Mouse (Mus musculus) large intestine, adult 2 months (tissue): ENCODE results near the gene Dph2. TPM values are rescaled to one million over a fixed set of nuclear protein-coding genes. Genes with fewer than 3 reads are reported as not detected.
A peak's percentile ranks its signal among the peaks of the same experiment; 100 is the strongest.

Source experiments
- DNase-seq: peaks from one replicate; pipeline ENCODE4 v3.0.0-alpha.2; 2012; ENCODE audit warnings: low read depth, low spot score
- WGBS: fragments of 180-500 bp; shearing (Covaris S2); methylation state at CpG from one replicate; pipeline ENCODE4 v1.1.7; 2018; 5-methylcytosine and 5-hydroxymethylcytosine counted together
- polyA plus RNA-seq: library from polyadenylated mRNA; depleted of rRNA; stranded (reverse); fragments of >200 nt; gene quantifications from 2 replicates; pipeline ENCODE4 v1.2.3, GENCODE M21; 2012

The Dph2 gene
- polyA plus RNA-seq, 1 experiment: 13.4 TPM

GRCm38 (mm10) chr4:117913421-117913820 lies 21.6 kb upstream of the Dph2 start:
- WGBS: 20% methylated on average over 3 of the region's 3 CpGs
- no peak for DNase-seq

DNA sequence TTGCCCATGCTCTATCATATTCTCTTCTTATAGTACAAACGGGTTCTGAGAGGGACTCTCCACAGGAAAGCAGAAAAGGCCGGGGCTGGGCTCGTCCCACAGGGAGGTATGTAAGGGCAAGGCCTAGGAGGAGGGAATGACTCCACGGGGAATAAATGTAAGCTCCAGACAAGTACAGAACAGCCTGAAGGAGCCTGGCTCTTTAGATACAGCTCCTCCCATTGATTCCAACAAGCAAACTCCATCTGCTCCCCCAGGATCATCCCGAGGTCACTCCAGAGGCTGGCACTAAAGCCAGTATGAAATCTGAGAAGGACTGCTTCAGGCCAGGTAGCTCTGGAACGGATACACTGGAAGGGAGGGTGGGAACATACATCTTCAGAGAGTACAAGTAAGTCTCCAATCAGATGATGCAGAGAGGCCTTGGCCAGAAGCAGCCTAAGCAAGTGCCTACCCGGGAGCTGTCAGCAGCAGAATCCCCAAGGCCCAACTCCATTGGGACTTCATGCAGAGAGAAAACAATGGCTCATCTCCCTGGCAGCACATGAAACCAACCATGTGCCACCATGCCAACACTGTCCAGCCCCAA lies 20.9 kb upstream of the Dph2 start:
- 70% methylated on average over 7 of the region's 7 CpGs for WGBS

GRCm38 (mm10) chr4:117912131-117912561 lies 20.3 kb upstream of the Dph2 start:
- DNase-seq: no peak
- 97% methylated on average over 13 of the region's 13 CpGs for WGBS

More for the DNA sequence above, 20.9 kb upstream of the Dph2 start:
- DNase-seq: no peak

- DNase-seq: no peak
- 81% methylated on average over 8 of the region's 8 CpGs for WGBS
Measured at GRCm38 (mm10) chr4:117908834-117909453, 17.1 kb upstream of the Dph2 start.

GRCm38 (mm10) chr4:117906196-117906595 lies 14.4 kb upstream of the Dph2 start:
- WGBS: 38% methylated on average over 3 of the region's 3 CpGs
- DNase-seq: no peak

GRCm38 (mm10) chr4:117904761-117905160 lies 12.9 kb upstream of the Dph2 start:
- DNase-seq: no peak
- 88% methylated on average over 8 of the region's 8 CpGs for WGBS

DNA sequence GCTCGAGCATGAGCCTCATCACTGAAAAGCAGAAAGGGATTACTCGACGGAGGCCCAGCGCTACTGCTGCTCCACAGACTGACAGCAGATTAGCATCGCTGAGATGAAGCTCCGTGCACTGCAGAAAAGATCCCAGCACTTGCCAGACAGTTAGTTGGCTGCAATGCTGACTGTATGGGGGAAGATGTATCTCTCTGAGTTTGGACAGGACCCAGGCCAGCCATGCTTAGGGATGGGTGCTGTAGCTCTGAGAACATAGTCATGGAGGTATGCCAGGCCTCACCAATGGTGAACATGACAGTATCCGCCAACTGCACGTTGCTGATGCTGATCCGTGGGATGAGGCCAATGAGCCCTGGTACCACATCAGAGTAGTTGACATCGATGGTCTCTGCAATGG lies 12.3 kb upstream of the Dph2 start:
- no peak for DNase-seq
- 90% methylated on average over 10 of the region's 10 CpGs for WGBS

DNA sequence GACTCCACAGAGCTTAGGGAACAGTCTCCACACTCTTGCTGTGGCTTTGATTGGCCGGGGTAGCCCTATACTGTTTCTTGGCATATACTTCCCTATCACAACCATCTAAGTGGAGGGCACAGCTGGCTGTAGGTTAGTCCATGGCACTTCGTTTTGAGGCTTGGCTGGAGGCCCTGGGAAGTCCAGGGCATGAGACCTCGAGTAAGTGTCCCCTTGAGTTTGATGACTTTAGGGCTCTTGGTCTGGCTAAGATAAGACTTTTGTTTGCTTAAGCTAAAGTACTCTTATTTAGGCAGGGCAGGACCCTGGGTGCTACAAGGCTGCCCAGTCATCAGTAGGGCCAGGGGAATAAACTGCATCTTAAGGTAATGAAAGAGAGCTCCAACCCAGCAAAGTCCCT lies 6.3 kb upstream of the Dph2 start:
- WGBS: 44% methylated on average over 3 of the region's 3 CpGs
- no peak for DNase-seq

DNA sequence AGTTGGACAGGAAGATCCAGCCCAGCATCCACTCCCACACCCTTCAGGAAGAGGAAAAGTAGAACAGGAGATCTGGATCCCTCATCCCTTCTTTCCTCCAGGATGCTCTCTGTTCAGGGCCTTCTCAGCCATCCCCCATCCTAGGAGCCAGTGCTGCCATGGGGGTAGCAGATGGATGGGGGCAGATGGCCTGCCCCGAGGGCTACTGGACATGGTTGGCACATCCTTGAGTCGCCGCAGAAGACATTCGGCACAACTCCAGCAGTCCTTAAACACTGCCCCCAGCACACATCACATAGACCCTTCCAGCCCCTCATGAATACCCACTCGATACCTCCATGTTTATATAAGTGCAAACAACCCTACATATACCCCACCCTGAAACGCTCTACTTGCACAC lies 4.2 kb upstream of the Dph2 start:
- WGBS: 97% methylated on average over 6 of the region's 6 CpGs
- DNase-seq: no peak

- 87% methylated on average over 7 of the region's 7 CpGs for WGBS
Measured at GRCm38 (mm10) chr4:117895339-117895738, 3.5 kb upstream of the Dph2 start.

DNA sequence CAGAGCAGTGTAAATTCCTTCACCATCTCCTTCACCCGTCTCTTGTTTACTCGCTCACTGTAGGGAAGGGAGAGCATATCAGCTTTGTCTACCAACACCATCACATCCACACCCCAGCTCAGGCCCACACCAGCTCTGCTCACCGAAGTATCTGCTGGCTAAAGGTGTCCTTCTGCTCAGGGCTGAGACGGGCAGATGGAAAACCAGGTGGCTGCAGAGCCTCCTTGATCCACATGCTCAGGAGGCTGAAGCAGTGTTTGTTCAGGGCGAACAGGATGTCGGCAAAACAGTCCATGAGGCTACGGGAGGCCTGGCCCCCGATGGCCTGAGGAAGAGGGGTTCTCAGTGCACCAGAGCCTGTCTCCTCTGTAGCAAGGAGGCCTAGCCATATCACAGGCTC lies 2.8 kb upstream of the Dph2 start:
- DNase-seq: no peak
- WGBS: 89% methylated on average over 8 of the region's 8 CpGs

More at GRCm38 (mm10) chr4:117895339-117895738, 3.5 kb upstream of the Dph2 start:
- DNase-seq: no peak

- whole genome bisulfite sequencing: 9% methylated on average over 9 of the region's 9 CpGs
- no peak for DNase-seq
Measured at GRCm38 (mm10) chr4:117893376-117893775, 1.5 kb upstream of the Dph2 start.

DNA sequence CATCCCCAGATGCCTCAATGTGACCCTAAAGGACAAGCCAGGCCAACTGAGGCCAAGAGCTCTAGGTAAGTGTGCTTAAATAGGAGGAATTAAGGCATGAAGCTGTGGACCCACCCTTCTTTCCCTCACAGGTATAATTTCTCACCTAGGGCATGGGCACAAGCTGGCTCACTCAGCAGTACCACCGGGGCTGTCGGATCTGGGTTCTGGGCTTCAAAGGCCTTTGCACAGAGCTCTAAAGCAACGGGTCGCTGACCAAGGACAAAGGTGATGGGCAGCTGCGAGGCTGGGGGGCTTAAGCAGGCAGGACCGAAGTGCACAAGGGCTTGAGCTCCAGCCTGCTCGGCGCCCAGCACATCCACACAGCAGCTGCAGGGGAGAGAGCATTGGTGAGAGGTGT lies 1.1 kb downstream of the Dph2 start:
- 88% methylated on average over 8 of the region's 8 CpGs for WGBS
- no peak for DNase-seq

DNA sequence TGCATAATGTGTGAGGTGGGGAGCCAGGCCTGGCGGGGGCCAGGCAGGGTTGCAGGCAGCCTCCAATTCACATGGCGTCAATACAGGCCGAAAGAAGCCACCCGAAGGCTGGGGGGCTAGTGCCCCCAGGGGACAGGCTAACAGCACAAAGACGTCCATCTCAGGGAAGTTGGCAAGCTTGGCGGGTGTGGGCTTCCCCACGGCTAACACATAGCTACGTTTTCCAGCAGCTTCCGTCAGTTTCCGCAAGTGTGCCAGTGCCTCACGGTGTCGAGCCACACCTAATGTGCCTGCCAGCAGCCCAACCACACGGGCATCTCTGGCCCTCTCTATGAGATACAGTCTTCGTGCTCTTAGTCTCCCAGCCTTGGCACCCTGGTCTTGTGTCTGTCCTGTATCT lies 1.8 kb downstream of the Dph2 start:
- 90% methylated on average over 14 of the region's 14 CpGs for WGBS
- no peak for DNase-seq

GRCm38 (mm10) chr4:117889471-117889870 lies 2.4 kb downstream of the Dph2 start:
- no peak for DNase-seq
- WGBS: 94% methylated on average over 15 of the region's 15 CpGs

DNA sequence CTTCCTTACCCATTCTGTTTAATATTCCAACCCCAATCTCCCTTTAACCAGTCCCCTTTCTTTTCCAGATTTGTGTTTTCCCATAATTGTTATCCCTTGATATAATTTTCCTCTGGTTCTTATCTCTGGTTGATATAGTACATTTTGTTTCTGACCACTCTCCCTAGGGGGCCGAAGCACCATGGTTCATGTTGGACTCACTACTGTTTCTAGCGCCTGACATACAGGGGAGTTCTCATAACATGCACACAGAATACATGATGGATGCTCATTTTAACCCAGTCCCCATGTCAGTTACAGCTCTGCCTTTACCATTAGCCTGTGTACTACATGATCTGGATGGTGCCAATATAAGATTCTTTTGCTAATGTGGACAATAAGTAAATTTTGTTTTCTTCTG lies 3.9 kb downstream of the Dph2 start:
- WGBS: 84% methylated on average over 2 of the region's 2 CpGs
- no peak for DNase-seq

DNA sequence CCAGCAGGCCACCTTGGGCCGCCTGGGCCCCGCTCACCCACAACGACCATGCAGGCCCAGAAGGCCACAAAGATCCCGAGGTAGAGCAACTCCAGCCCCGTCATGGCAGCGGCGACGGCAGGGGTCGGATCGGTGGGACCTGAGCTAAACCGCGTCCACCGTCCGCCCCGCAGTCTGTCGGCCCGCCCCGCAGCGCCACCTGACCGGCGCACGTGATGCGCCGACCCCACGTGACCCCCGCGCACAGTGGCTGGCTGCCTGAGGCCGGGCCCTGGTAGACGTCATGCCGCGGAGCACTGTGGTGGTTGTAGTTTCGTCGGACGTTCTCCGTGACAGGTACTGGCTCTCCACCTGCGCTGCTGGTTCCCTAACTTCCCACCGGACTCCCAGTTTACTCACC lies 4.7 kb downstream of the Dph2 start, which contains the start of gene Atp6v0b:
TSS of gene Atp6v0b (minus strand) at position 201 of the 400 bp plus-strand sequence.
- under 1% methylated on average over 37 of the region's 37 CpGs for WGBS
- peak; percentile 83 for DNase-seq

DNA sequence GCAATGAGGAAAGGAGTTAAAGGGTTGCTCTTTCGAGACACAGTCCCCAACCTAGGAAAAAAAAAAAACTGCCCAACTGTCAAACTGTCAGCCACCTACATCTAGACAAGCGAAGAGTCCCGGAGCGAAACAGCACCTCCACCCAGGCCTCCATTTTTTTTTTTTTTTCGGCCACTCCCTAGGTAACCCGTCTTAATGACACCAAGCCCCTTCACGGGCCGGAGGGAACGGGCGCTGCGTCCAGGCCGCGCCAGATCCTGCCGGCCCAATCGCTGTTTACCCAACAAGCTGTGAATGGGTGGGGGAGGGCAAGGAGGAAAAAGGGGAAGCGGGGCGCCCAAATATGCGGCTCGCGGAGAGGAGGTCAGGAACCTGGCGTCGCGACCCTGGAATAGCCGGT lies 5.2 kb downstream of the Dph2 start:
- 1% methylated on average over 24 of the region's 24 CpGs for WGBS
- no peak for DNase-seq

- DNase-seq: no peak
- 83% methylated on average over 9 of the region's 9 CpGs for WGBS
Measured at GRCm38 (mm10) chr4:117885994-117886393, 5.8 kb downstream of the Dph2 start.

GRCm38 (mm10) chr4:117885093-117885492 lies 6.7 kb downstream of the Dph2 start:
- DNase-seq: no peak
- 95% methylated on average over 10 of the region's 10 CpGs for WGBS

DNA sequence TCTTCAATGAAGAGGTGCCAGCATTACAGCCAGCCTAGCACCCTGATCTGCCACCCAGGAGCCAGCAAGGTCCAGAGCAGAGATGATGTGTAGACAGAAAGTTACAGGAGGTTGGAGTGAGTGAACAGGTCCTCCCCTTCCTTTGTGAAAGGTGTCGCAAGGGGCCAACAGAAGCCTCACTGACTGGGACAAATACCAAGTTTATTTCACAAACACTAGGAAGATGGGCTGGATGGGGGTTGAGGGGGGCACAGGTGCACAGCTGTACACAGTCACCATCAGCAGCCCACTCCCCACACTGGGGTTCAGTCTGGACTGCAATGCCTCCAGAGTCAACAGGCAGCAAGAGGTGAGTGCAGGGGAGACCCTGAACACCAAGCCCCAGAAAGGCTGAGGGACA lies 7.7 kb downstream of the Dph2 start:
- DNase-seq: no peak

More for the DNA sequence above, 7.7 kb downstream of the Dph2 start:
- 100% methylated on average over 1 of the region's 1 CpGs for WGBS
